Mouse (Mus musculus) heart, adult 10 weeks (tissue): ENCODE results near the gene Snu13. TPM values are rescaled to one million over a fixed set of nuclear protein-coding genes. Genes with fewer than 3 reads are reported as not detected.

Source experiments
- polyA plus RNA-seq: library from polyadenylated mRNA; stranded (reverse); fragments of 350-450 nt; fragmentation: Illumina TruSeq; extraction: RNeasy Lipid Tissue Mini Kit (QIAGEN cat#74804); gene quantifications from one replicate; pipeline ENCODE4 v1.2.3, GENCODE M21; 2014; ENCODE audit warnings: low read depth, low replicate concordance

The Snu13 gene
- 85.5 TPM for polyA plus RNA-seq

DNA sequence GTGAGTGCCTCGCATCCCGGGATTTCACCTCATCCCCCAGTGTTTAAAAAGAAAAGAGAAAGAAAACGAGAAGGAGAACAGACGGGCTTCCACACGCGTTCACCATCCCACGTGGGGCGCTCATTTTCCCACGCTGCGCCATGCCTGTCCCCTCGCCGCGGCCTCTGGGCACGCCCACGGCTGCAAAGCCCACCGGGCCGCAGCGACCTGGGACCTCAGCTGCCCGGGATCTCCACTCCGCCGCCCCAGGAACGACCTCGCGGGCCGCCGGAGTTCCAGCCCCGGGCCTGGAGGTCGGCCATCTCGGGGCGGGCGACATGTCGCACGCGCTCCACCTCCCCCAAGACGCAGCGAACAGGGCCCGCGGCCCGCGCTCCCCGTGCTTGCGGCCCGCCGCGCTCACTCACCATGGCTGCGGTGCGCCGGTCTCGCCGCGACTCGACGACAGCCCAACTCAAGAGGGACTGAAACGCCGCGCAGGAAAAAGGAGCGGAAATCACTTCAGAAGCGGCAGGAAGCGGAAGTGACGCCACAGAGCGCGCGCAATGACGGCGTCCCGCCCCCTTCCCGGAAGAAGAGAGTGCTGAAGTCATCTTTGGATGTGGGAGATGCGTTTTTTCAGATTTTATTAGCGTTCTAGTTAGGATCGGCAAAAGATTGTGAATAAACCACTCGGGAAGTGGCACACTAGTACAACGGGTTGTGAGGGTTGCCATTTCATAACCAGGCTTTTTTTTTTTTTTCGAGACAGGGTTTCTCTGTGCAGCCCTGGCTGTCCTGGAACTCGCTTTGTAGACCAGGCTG is at the start of gene Snu13:
TSS of gene Snu13 (minus strand) at position 519 of the 804 bp plus-strand sequence.

DNA sequence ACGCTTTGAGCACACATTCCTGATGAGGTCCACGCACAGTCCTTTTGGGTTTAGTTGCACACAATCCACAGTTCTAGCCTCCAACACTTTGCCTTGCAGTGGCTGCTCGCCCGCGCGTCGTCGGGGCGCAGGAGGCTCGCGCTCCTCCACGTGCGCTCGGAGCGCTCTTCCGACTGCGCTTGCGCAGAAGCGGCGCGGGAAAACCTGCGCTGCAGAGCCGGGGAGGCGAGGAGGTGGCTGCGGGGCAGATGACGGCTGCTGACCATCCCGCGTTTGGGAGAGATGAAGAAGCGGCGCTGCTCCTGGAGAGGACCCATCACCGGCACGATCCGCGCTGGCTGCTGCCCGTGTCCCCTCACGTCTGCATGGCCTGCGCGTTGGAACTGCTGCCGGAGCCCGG is 22.5 kb upstream of the Snu13 start, which contains the start of gene Mei1:
TSS of gene Mei1 (plus strand) at position 99 of the 400 bp plus-strand sequence.

DNA sequence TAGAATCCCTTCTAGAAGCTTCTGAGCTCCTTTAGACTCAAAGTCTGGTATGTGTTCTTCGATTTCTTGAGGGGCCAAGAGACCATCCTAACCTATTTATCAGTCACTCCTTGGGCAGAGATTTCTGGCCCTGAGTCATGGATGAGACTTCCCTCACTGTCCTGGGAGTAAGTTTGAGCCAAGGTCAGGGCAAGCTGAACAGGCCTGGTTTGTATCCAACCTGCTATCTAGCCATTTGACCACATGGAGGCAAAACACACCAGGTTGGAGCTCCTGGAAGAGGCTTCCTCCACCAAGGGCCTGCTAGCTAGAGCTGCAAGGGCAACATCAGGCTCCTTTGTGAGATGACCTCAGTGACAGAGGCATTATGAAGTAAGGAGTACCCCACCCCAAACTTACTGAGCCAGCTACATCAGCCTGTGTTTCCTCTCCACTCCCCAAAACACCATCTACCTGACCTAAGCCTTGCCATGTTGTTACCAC is 11.4 kb upstream of the Snu13 start, which contains the start of gene 4930407I10Rik:
TSS of gene 4930407I10Rik (plus strand) at position 433 of the 483 bp plus-strand sequence.

DNA sequence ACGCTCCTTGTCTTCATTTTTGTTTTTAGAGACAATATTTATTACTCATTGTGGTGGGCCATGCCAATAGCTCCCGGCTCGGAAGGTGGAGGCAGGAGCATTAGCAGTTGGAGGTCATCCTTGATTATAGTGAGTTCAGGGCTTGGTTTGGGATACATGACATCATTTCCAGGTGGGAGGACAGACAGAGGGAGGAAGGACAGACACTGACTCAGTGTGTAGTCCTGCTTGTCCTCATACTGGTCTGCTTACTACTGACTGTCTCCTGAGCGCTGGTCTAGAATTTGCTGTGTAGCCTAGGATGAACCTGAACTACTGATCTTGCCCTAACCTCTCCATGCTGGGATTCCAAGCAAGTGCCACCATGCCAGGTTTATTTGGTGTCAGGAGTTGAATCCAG is 13.6 kb downstream of the Snu13 start, which contains the start of gene Desi1:
TSS of gene Desi1 (minus strand) at position 101 of the 400 bp plus-strand sequence.

Other genes starting within 250 kb of the Snu13 start
- 84.7 TPM for gene Tef, start 245.2 kb downstream of the Snu13 start, polyA plus RNA-seq
- gene Tob2, start 188.8 kb downstream of the Snu13 start, polyA plus RNA-seq: 36.4 TPM
- 40.3 TPM for gene Phf5a, start 175.7 kb downstream of the Snu13 start, polyA plus RNA-seq
- 2,087 TPM for gene Aco2, start 175.3 kb downstream of the Snu13 start, polyA plus RNA-seq
- gene Polr3h, start 121.4 kb downstream of the Snu13 start, polyA plus RNA-seq: 11.3 TPM
- gene Csdc2, start 110.8 kb downstream of the Snu13 start, polyA plus RNA-seq: 91.9 TPM
- gene Pmm1, start 86.7 kb downstream of the Snu13 start, polyA plus RNA-seq: 34.2 TPM
- gene 1700029P11Rik, start 67.1 kb downstream of the Snu13 start, polyA plus RNA-seq: not detected
- gene Xrcc6, start 59.8 kb downstream of the Snu13 start, polyA plus RNA-seq: 34.2 TPM
- 18.6 TPM for gene Desi1, start 13.7 kb downstream of the Snu13 start, polyA plus RNA-seq
- not detected for gene 4930407I10Rik, start 11.6 kb upstream of the Snu13 start, polyA plus RNA-seq
- gene Mei1, start 22.4 kb upstream of the Snu13 start, polyA plus RNA-seq: not detected
- gene Ccdc134, start 80.3 kb upstream of the Snu13 start, polyA plus RNA-seq: 9.0 TPM
- gene Srebf2, start 99.6 kb upstream of the Snu13 start, polyA plus RNA-seq: 23.7 TPM
- gene Shisa8, start 165.2 kb upstream of the Snu13 start, polyA plus RNA-seq: not detected
- not detected for gene Tnfrsf13c, start 176.8 kb upstream of the Snu13 start, polyA plus RNA-seq
- 0.99 TPM for gene Cenpm, start 197.2 kb upstream of the Snu13 start, polyA plus RNA-seq
- not detected for gene 1500009C09Rik, start 204.8 kb upstream of the Snu13 start, polyA plus RNA-seq
- gene Sept3, start 227.3 kb upstream of the Snu13 start, polyA plus RNA-seq: 1.5 TPM